Mouse (Mus musculus) kidney, postnatal 36 days (tissue): ENCODE measurements at regions not wholly inside any gene's neighbourhood (a gene's known extent, or its start where the extent isn't known, plus 50 kb on each side); places are given as distances from the start of the nearest gene placed in this dataset.

Source experiments
- DNase-seq, 2 experiments: peaks; one replicate each; pipeline ENCODE4 v3.0.0; 2021 to 2022; ENCODE audit warnings: mixed read lengths in 2 of 2

GRCm38 (mm10) chr8:116223235-116223634, 281.5 kb upstream of the Dynlrb2 start:
- no peak for DNase-seq

GRCm38 (mm10) chr8:116215909-116216308, 288.9 kb upstream of the Dynlrb2 start:
- DNase-seq = no peak

- peak; percentile 13 to 44 for DNase-seq
Observed at GRCm38 (mm10) chr8:116215286-116215860, 289.4 kb upstream of the Dynlrb2 start.

- no peak for DNase-seq
Observed at GRCm38 (mm10) chr8:116203631-116204030, 301.1 kb upstream of the Dynlrb2 start.

DNA sequence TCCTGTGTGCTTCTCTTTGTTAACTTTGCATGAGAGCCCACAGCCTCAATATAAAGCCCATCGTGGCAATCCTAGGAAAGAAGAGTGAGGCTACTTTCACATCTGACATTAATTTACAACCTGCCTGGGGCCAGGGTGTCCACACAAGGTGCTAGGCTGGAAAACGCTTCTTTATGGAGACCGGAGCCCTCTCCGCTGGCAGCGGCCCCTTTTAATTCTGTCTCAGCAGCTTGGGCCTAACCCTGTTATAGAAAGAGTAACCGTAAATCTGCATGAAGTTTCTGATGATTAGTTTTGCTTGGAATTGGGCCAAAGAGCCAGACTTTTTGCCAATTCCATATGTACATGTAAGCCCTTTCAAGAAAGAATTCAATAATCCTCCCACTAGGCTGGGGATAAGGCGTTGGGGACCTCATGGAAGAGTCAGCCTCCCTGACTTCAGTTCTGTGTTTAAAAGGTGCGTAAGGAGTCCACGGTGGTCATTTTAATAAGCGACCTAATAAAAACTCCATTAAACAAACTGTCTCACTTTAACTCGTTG, 304.2 kb upstream of the Dynlrb2 start:
- no peak for DNase-seq

- DNase-seq = no peak
Observed at GRCm38 (mm10) chr8:116196623-116197184, 308.1 kb upstream of the Dynlrb2 start.

GRCm38 (mm10) chr8:116192096-116192495, 312.7 kb upstream of the Dynlrb2 start:
- peak; percentile 37 to 54 for DNase-seq

- DNase-seq = peak; percentile 16 to 20
Observed at GRCm38 (mm10) chr8:116185206-116185605, 319.6 kb upstream of the Dynlrb2 start.

GRCm38 (mm10) chr8:116184241-116184640, 320.5 kb upstream of the Dynlrb2 start:
- no peak for DNase-seq

GRCm38 (mm10) chr8:116177946-116178345, 326.8 kb upstream of the Dynlrb2 start:
- peak in 1 of 2 experiments; percentile 5 for DNase-seq

GRCm38 (mm10) chr8:116174891-116175290, 329.9 kb upstream of the Dynlrb2 start:
- peak in 1 of 2 experiments; percentile 19 for DNase-seq

DNA sequence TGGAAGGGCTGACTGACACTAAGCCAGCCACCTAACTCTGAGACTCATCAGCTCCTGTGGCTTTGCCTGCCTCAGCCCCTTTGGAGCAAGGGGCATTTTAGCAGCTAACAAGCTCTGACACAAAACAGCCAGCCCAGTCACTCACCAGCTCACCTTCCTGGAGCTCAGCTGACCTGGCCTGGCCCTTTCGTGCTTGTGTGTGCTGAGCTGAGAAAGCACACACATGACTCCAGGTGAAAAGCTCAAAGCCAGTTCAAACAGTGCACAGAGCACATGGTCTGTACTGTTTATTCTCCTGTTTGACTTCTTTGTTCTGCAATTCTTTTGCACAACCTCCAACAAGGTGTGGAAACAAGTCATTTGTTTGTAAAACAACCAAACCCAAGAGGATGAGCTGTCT, 330.8 kb upstream of the Dynlrb2 start:
- DNase-seq = no peak

DNA sequence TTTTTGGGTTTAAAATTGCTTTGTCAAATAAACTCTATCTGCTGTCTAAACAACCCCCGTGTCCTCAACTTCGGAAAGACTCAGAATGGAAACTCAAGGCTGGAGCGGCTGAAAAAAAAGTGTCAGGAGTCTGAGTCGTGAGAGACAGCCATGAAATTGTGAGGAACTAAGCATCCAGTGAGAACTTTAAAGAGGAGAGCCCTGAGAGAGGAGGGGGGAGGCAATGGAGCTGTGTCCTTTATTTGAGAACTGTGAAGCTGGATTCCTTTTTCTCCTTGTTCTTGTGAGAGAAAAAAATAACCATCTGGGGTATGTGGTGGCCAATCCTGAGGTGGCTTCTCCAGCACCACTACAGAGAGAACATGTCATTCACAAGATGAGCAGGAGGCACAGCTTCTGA, 336.9 kb upstream of the Dynlrb2 start:
- DNase-seq = no peak

GRCm38 (mm10) chr8:116164989-116165299, 339.8 kb upstream of the Dynlrb2 start:
- no peak for DNase-seq

DNA sequence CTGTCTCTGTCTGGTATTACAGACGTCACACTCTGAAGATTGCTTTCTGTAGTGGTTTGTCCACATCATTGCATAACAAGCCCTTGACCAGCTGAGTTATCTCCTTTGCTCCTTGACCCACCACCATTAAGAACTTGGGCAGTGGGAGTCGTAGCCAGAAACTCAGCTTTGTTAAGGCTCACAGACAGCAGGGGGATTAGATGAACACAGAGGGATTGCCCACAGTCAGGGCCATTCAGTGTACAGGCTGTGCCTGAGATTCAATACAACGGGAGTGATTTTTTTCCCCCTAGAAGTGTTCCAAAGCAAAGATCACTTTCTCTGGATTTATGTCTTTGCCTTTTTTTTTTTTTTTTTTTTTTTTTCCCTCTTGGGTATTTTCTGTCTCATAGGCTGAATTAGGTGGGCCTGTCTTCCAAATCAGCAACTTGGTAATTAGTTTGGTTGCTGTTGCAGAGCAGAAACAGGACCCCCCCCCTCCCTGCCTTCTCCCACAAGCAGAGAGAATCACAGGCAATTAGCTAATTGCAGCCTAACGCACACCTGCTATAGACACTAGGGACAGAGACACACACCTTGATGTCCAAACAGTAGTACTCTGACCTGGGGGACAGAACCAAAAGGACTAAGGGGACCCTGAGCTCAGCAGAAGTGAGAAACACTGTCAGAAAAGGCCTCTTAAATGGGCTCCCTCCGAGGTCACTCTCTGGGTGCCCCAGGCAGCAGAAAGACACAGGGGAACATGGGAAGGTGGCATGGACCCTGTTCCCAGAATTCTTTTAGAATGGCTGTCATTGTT, 340.4 kb upstream of the Dynlrb2 start:
- DNase-seq = no peak

DNA sequence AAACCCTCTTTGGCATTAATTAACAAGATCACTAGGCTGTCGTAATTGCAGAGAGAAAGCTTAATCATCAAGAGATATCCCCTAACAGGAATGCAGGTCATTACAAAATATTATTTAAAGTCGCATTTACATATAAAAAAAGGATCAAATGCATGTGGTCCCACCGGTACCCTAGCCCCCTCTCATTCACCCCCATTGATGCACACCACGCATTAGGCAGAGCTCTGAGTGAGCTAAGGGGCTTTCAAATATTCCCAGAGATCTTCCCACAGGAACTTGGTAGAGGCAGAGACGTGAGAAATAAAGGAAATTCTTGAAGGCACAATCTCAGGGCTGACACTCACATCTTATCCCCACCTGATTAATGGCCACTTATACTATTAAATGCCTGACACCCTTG, 343.8 kb upstream of the Dynlrb2 start:
- DNase-seq = no peak

DNA sequence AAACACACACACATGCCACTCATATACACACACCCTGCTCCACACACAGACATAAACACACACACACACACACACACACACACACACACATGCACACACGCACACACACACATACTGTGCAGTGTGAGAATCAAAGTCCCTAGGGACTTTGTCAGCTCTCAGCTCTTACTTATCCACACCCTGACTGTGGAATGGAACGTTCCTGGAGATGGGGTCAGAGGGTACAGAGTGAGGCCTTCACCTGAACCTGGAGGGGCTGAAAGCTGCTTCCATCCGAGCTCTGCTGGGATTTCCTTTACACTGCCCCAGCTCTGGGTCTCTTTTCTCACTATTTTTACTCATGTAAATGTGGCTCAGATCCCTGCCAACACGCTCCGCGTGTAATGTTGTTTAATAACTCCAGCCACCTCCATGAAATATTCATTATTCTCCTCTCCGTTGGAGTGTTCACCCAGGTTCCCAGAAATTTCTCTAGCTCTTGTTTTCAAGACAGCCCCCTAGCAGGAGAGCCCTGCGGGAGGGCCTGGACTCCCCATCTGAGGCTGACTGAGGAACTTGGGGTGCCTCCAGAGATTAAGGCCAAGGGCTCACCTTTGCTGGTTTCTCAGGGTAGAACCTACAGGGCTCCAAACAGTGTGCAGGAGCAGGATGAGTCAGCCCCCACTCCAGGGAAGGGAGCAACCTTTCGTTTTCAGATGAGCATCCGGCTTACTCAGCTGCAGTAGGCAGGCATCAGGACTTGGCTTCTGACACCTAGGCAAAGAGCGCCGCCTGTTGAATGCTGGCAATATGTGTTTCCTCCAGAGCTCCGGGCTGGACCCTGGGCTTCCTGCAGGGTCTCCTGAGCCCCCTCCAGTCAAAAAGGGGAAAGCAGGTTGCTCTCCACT, 360.8 kb upstream of the Dynlrb2 start:
- DNase-seq = peak; percentile 83 to 88

GRCm38 (mm10) chr8:116141363-116141762, 363.4 kb upstream of the Dynlrb2 start:
- peak; percentile 5 to 21 for DNase-seq

DNA sequence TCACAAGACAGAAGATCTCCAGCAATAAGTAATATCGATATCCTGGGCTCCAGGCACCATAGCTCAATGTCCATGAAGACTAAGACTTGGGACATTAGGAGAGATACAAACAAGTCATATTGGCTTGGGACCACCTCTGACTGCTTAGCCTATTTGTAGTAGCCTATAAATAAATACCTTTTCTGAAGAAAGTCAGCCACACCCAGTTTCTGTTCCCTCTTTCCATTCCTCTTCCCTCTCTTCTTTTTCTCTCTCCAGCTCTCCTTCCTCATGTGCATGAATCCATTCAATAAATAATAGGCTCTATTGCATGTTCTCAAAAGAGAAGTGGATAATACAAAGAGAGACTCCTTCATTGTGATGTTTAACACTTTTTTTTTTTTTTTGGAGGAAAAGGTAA, 364.8 kb upstream of the Dynlrb2 start:
- DNase-seq = no peak

DNA sequence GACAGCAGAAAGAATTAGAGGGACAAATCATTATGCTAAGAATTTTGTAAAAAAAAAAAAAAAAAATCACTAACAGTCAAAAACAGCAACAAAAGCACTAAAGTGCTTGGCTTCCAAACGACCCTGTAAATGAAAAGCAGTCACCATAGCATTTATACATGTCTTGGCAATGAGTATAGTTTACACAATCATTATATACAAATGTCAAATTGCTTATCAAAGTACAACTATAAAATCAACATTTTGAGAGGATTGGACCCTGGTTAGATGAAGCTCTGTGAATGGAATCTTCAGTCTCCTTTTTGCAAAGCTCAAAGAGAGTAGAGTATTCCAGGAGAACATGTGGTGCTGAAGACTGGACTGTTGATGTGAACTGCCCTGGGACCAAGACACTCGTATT, 367.0 kb upstream of the Dynlrb2 start:
- no peak for DNase-seq

GRCm38 (mm10) chr8:116133503-116133902, 371.3 kb upstream of the Dynlrb2 start:
- DNase-seq = no peak

- DNase-seq = no peak
Observed at GRCm38 (mm10) chr8:116133084-116133483, 371.7 kb upstream of the Dynlrb2 start.

- no peak for DNase-seq
Observed at GRCm38 (mm10) chr8:116120067-116120466, 384.7 kb upstream of the Dynlrb2 start.
